Mouse (Mus musculus): ENCODE measurements around the gene Grk3. TPM values are rescaled to one million over a fixed set of nuclear protein-coding genes. Genes with fewer than 3 reads are reported as not detected.

Gene Grk3
- total RNA-seq, 4 experiments from 2014 or later, result 3.5 to 5.2 (median 4.6) TPM

DNA sequence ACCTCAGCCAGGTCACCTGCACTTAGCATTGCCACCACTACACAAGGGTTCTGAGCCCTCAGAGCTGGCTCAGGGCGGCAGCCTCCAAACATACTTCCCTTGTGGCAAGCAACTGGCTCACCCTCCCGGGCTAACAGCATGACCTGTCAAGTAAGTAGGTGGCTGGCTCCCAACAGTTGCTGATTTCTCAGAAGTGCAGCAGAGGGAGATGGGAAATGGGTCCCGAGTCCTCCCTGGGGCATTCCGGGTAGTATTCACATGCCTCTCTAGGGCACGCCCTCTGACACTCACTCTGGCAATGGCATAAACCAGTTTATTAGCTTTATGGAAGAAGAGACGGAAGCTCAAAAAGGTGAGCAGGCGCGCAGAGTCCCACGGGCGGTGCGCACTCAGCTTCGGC lies 74.6 kb downstream of the Grk3 start:
- DNase-seq (ENCODE audit: low spot score), result no peak

- no peak for DNase-seq (ENCODE audit: low spot score)
These were observed 79.0 kb downstream of the Grk3 start for GRCm38 (mm10) chr5:112936632-112937031.

GRCm38 (mm10) chr5:112935436-112935835 lies 80.2 kb downstream of the Grk3 start:
- no peak for DNase-seq (ENCODE audit: low spot score)

DNA sequence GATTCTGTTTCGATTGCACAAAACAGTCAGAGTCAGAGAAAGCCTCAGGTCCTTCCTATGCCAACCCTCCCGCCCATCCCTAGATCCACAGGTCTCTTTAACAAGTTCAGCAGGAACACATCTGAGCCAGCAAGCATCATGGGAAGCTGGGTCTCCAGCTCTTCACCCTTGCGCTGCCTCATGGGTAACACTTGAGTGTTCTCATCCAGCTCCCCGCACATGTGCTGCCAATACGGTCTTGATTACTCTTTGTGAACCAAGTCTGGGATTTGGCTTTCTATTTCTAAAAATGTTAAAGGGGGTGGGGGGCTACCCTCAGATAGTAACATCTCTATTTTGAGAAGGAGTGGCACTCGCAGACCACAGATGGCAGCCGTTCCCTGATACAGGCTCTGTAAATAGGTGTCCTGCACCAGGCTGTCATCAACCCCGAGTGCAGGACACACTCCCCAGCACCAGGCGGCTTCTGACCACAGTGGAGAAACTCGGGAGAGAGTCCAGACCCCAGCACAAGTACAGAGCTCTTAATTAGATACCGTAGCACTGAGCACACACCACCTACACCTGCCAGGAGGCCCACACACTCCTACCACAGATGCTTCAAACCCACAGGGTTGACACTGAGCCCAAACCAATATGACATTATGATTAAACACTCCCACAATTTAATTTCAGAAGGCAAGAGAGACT lies 82.6 kb downstream of the Grk3 start:
- DNase-seq (ENCODE audit: low spot score), result no peak

GRCm38 (mm10) chr5:112931901-112932300 lies 83.7 kb downstream of the Grk3 start:
- no peak for DNase-seq (ENCODE audit: low spot score)

GRCm38 (mm10) chr5:112928201-112928881 lies 87.2 kb downstream of the Grk3 start:
- DNase-seq (ENCODE audit: low spot score), result no peak

DNA sequence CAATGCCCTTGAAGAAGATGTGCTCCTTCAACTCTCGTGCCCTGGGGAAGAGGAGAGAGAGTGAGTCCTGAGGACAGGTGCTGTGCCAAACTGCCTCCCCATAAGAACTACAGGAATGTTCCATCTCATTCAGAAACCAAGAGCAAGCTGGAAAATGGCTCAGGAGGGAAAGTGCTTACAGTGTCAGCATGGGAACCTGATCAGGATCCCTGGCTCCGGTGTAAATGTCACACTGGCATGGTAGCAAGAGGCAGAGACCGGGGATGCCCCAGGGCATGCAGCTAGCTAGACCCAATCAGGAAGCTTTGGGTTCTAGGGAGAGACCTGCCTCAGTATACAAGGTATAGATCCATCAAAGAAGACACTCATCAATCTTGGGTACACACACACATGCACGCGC lies 90.2 kb downstream of the Grk3 start:
- DNase-seq (ENCODE audit: low spot score), result no peak

DNA sequence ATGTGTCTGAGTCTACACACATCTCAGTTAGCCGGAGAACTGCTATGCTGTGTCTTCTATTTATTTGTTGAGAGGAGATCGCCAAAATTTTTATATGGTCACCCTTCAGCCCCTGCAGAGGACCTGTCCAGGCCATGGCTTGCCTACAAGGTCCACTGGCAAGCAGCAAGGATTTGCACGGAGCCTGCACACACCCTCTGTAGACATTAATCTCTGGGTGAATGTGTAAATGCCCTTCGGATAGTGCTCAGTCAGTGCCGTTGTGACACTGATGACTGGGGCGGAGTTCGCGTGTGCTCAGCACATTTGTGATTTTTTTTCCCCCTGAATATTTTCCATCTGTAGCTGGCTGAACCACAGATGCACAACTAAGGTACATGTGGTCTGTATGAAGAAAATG lies 90.8 kb downstream of the Grk3 start:
- no peak for DNase-seq (ENCODE audit: low spot score)

- DNase-seq (ENCODE audit: low spot score), result no peak
These were observed 91.8 kb downstream of the Grk3 start for GRCm38 (mm10) chr5:112923841-112924240.

GRCm38 (mm10) chr5:112921914-112922313 lies 93.7 kb downstream of the Grk3 start:
- no peak for DNase-seq (ENCODE audit: low spot score)

DNA sequence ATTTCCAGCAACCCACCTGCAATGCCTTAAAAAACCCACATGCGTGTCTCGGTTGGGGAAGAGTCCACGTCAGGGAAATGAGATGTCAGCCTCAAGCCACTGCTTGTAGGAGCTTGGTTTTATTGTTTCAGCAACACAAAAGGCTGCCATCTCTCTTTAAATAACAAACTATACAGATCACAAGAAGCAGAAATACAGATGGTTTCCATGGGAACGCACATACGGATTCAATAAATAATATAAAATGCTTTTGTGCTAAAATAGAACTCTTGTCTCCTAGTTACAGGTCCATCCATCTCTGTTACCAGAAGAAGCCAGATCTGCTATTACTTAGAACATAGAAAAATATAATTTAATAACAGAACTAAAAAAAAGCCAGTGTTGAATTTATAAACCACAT lies 105.2 kb downstream of the Grk3 start:
- DNase-seq (ENCODE audit: low spot score), result no peak

GRCm38 (mm10) chr5:112908169-112908614 lies 107.4 kb downstream of the Grk3 start:
- DNase-seq (ENCODE audit: low spot score), result peak; percentile 30

- no peak for DNase-seq (ENCODE audit: low spot score)
These were observed 108.1 kb downstream of the Grk3 start for GRCm38 (mm10) chr5:112907504-112907903.

GRCm38 (mm10) chr5:112895674-112896654 lies 119.6 kb downstream of the Grk3 start, which contains the start of gene Myo18b:
Myo18b (minus strand) TSS chr5:112896362.
- peak; percentile 71 for DNase-seq (ENCODE audit: low spot score)

- DNase-seq (ENCODE audit: low spot score), result peak; percentile 27
These were observed 122.0 kb downstream of the Grk3 start for GRCm38 (mm10) chr5:112893462-112894060.

DNA sequence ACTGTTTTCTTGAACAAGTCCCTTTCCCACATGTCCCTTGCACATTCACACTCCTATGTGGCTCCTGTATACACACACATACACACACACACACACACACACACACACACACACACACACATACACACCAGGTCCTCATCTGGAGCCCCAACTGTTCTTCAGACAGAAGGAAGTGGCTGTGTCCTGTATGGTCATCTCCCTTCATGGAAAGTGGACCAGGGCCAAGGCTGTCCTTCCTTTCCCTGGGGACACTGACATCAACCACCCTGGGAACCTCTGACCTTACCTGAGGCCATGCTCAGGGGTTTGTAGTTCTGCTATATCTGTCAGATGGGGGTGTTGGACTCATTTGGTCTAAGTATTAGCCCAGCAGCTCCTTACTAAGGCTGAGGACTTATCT lies 123.2 kb downstream of the Grk3 start:
- DNase-seq (ENCODE audit: low spot score), result no peak

GRCm38 (mm10) chr5:112888651-112889050 lies 126.9 kb downstream of the Grk3 start:
- no peak for DNase-seq (ENCODE audit: low spot score)

GRCm38 (mm10) chr5:112886687-112887491 lies 128.7 kb downstream of the Grk3 start:
- peak; percentile 55 for DNase-seq (ENCODE audit: low spot score)

- no peak for DNase-seq (ENCODE audit: low spot score)
These were observed 138.0 kb downstream of the Grk3 start for GRCm38 (mm10) chr5:112877391-112878115.

DNA sequence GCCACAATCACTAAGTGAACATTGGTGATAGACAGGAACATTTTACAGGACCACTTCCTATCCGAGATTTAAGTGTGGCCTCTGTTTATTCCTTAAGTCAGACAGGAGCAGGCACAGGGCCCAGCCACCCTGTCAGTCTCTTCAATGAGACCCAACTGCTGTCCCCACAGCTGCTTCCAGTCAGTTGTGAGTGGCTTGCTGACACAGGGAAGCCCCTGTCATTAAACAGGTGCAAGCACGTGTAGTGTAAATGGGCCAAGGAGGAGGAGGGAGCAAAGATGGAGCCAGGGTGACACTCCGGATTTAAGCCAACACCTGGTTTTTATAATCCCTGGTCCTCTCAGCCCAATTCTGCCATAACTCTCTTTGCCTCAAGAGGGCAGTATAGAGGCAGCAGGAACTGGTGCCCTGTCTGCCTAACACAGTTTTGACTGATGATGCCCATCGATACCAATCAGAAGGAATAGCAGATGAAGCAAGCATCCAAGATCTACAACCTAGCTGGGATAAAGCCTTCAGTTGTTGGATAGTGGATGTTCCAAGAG lies 138.7 kb downstream of the Grk3 start:
- DNase-seq (ENCODE audit: low spot score), result peak; percentile 40

All from heart, adult 8-10 months (tissue).